Mouse (Mus musculus) gastrocnemius, postnatal 4 days (tissue): ENCODE results near the gene Gm21292. TPM values are rescaled to one million over a fixed set of nuclear protein-coding genes. Genes with fewer than 3 reads are reported as not detected.
"Not testable (repeated sequence)": the region's sequence is repeated elsewhere in the genome, so short reads cannot be mapped to it uniquely, and the experiment has no call there.

Experiments used
- DNase-seq, 2 experiments: peaks; one replicate each; pipeline ENCODE4 v3.0.0; 2021 to 2022; ENCODE audit warnings: low spot score in 2 of 2, mixed read lengths in 2 of 2
- long read RNA-seq, 2 experiments: library from polyadenylated mRNA; stranded (forward); transcript quantifications; one replicate each; pipeline ENCODE4 v2.0.0; 2021
- total RNA-seq, 2 experiments: library from RNA; stranded (reverse); gene quantifications; 2 replicates each; pipeline ENCODE4 v1.2.3; 2021

The Gm21292 gene
- not detected for total RNA-seq
- long read RNA-seq, experiment 1, result 0 reads
- long read RNA-seq, experiment 2, result 0 reads

DNA sequence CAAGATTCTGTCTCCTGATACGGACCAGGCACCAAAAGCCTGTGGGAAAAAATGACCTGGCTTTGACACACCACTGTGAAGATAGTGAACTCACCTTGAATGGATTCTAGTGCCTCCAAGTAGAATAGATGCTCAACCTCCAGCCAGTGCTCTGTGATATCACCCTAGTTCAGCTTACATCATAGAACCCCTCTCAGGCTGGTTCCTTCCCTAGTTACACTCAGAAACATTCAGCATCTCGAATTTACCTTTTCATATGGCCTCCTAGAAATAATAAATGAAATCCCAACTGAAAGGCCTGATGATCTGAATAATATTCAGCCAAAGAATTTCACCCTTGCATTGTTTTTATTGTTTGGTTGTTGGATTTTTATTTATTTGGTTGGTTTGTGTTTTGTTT is at the start of gene Gm21292:
Gene Gm21292 (minus strand): TSS at position 101 of the 400 bp plus-strand sequence.
- DNase-seq, result not testable (repeated sequence)

Other genes with a start within 250 kb of the Gm21292 start
- gene Gm21721, start 68.3 kb upstream of the Gm21292 start, total RNA-seq, result not detected
- gene Gm21812, start 213.3 kb upstream of the Gm21292 start, total RNA-seq, result not detected